Comparison of ENCODE assay signal across 11 mouse cellular contexts in genomic region chr17:69769002-69769421, GRCm38 (mm10).
A peak's percentile ranks its signal among the peaks of the same experiment; 100 is the strongest.
DNase-seq lines count a peak whose midpoint lies in the region; ATAC-seq lines count a peak whose summit lies in the region.
"Had no signal": no experiment of that assay in that cellular context is flagged by ENCODE, and none has a peak within 500 bp of the region (broad histone marks: within the 10 kb centered on the region; RNA-seq: fewer than 3 reads in every experiment).

No protein-coding gene starts in this region.

- H3K4me1 ChIP-seq in forebrain, embryonic 15.5 days: peaks cover 22% of the 10 kb centered on the region
- no peaks in the 10 kb centered on the region for H3K4me1 ChIP-seq in forebrain, embryonic 12.5 days

- no peaks in the 10 kb centered on the region for H3K27me3 ChIP-seq in forebrain, embryonic 15.5 days
- H3K27me3 ChIP-seq in forebrain, embryonic 12.5 days: no peaks in the 10 kb centered on the region

- 42% methylated on average over 8 of the region's 8 CpGs for WGBS in forebrain, embryonic 15.5 days
- WGBS in forebrain, embryonic 12.5 days: 69% methylated on average over 8 of the region's 8 CpGs

- H3K36me3 ChIP-seq in forebrain, embryonic 15.5 days: no peaks in the 10 kb centered on the region
- no peaks in the 10 kb centered on the region for H3K36me3 ChIP-seq in forebrain, embryonic 12.5 days (replicated peaks)

- H3K4me2 ChIP-seq in forebrain, embryonic 15.5 days (replicated peaks): no peak overlapping the region
- H3K4me2 ChIP-seq in forebrain, embryonic 12.5 days: no peak overlapping the region

- intact Hi-C loops in heart, postnatal 36 days (cut with DNase I): no loop called here

- H3K4me3 ChIP-seq in forebrain, embryonic 15.5 days: no peak overlapping the region
- no peak overlapping the region for H3K4me3 ChIP-seq in forebrain, embryonic 12.5 days (replicated peaks)
- H3K4me3 ChIP-seq: heart, adult 2 months; myocyte had no signal

- peak overlapping the region; percentile 81 for H3K27ac ChIP-seq in forebrain, embryonic 15.5 days (replicated peaks)
- H3K27ac ChIP-seq in forebrain, embryonic 12.5 days: no peak overlapping the region
- H3K27ac ChIP-seq: heart, adult 2 months had no signal

- H3K9me3 ChIP-seq in forebrain, embryonic 15.5 days: no peaks in the 10 kb centered on the region
- H3K9me3 ChIP-seq in forebrain, embryonic 12.5 days: no peaks in the 10 kb centered on the region

- H3K9ac ChIP-seq in forebrain, embryonic 15.5 days (replicated peaks): no peak overlapping the region
- no peak overlapping the region for H3K9ac ChIP-seq in forebrain, embryonic 12.5 days
- H3K9ac ChIP-seq: liver, postnatal 0 days had no signal

- peak; percentile 88 for ATAC-seq in forebrain, embryonic 15.5 days (replicated peaks)
- ATAC-seq in forebrain, embryonic 12.5 days (ENCODE audit: low FRiP score): no peak
- ATAC-seq in frontal cortex, adult (ENCODE audit: low TSS enrichment): peak; percentile 72
- ATAC-seq: liver, postnatal 0 days had no signal

- peak; percentile 38 to 58 for DNase-seq in left cerebral cortex, adult 18-20 months (ENCODE audit: low spot score in 2 of 2)
- DNase-seq in right cerebral cortex, postnatal 10 days (ENCODE audit: low spot score in 2 of 2): peak; percentile 35 to 76
- DNase-seq in spleen, postnatal 36 days (ENCODE audit: low spot score in 2 of 2): no peak
- DNase-seq in heart, postnatal 36 days: no peak
- no peak for DNase-seq in thymus, postnatal 36 days
- DNase-seq: heart, adult 2 months; liver, postnatal 0 days had no signal

Comparison
In these comparisons a context has a peak if more than half of its experiments do, and no peak if none do; other contexts are left out.
1. DNase-seq: peak in left cerebral cortex, adult 18-20 months (2 of 2) and right cerebral cortex, postnatal 10 days (2 of 2); none in spleen, postnatal 36 days (0 of 2), heart, postnatal 36 days (0 of 2) and thymus, postnatal 36 days (0 of 2).